Mouse (Mus musculus) C2C12 (cell line): ENCODE results near the gene Gm48552. TPM values are rescaled to one million over a fixed set of nuclear protein-coding genes. Genes with fewer than 3 reads are reported as not detected.

ENCODE experiments used
- H3K27me3 ChIP-seq: one replicate; pipeline ENCODE4 v1.6.1; 2011; ENCODE audit not compliant: control insufficient read depth, insufficient read depth, insufficient read length
- H3K36me3 ChIP-seq: one replicate; pipeline ENCODE4 v1.6.1; 2011; ENCODE audit not compliant: control insufficient read depth, insufficient read depth
- H3K4me3 ChIP-seq: one replicate; pipeline ENCODE4 v1.5.1; 2011; ENCODE audit warnings: mild to moderate bottlenecking, control low read depth; ENCODE audit not compliant: poor library complexity, insufficient read depth, severe bottlenecking
- H3K79me2 ChIP-seq: one replicate; pipeline ENCODE4 v1.6.1; 2011; ENCODE audit not compliant: control insufficient read depth, insufficient read depth
- H3K79me3 ChIP-seq: one replicate; pipeline ENCODE4 v1.6.1; 2011; ENCODE audit warnings: low read depth, control low read depth
- H3ac ChIP-seq: one replicate; pipeline ENCODE3; 2011; ENCODE audit warnings: low read depth; ENCODE audit not compliant: control insufficient read depth, insufficient read length
- CEBPB ChIP-seq: IDR thresholded peaks from one replicate; pipeline ENCODE4 v1.6.1; 2011; ENCODE audit warnings: low read depth, mild to moderate bottlenecking, control low read depth, moderate library complexity
- CTCF ChIP-seq: IDR thresholded peaks from one replicate; pipeline ENCODE4 v1.5.1; 2011; ENCODE audit not compliant: control insufficient read depth, insufficient read depth, insufficient read length
- FOSL1 ChIP-seq: IDR thresholded peaks from one replicate; pipeline ENCODE4 v1.8.0; 2011; ENCODE audit warnings: mild to moderate bottlenecking, low read length; ENCODE audit not compliant: poor library complexity, insufficient read depth, severe bottlenecking
- MAX ChIP-seq: IDR thresholded peaks from one replicate; pipeline ENCODE4 v1.6.1; 2011; ENCODE audit warnings: mild to moderate bottlenecking, control low read depth
- MYOD1 ChIP-seq: IDR thresholded peaks from one replicate; pipeline ENCODE4 v1.6.1; 2011; ENCODE audit warnings: low read depth; ENCODE audit not compliant: control insufficient read depth, insufficient read length
- MYOG ChIP-seq: IDR thresholded peaks from one replicate; pipeline ENCODE4 v1.6.1; 2011; ENCODE audit not compliant: control insufficient read depth, insufficient read length; ENCODE audit errors: extremely low read depth
- USF1 ChIP-seq: IDR thresholded peaks from one replicate; pipeline ENCODE4 v1.6.1; 2011; ENCODE audit warnings: low read depth, mild to moderate bottlenecking, control low read depth, moderate library complexity
- polyA plus RNA-seq: library from polyadenylated mRNA; unstranded; fragments of >200 nt; fragmentation: generic; extraction: Trizol; gene quantifications from one replicate; pipeline ENCODE4 v1.2.1, GENCODE M21; 2012; ENCODE audit warnings: missing spikeins

Gm48552 gene
- polyA plus RNA-seq, 1 experiment: 0.20 TPM

DNA sequence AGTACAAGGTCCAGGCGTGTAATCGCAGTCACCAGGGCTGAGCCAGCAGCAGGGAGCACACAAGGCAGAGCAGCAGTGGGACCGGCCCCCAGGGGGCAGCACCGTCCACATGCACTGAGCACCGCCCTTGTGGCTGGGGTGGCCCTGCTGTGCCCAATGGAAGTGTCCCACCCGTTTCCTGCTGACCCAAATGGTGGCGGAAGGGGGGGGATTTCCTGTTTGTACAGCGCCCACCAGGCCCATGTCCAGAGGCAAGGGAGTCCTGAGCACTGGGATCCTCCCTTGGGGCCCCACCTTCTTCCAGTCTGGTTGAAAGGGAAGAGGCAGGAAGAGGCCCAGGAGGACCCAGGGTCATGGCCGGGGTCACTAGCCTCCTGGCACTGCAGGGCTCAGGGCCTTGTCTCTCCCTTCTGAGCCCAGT, 20.1 kb downstream of the Gm48552 start:
- H3K36me3 ChIP-seq: peaks cover 85% of the 10 kb centered on the region
- TF ChIP-seq MAX: peak; percentile 95
- no peak for TF ChIP-seq USF1
- no peak for TF ChIP-seq CEBPB
- no peak for TF ChIP-seq MYOG
- TF ChIP-seq CTCF: peak; percentile 100
- no peak for TF ChIP-seq FOSL1
- no peak for TF ChIP-seq MYOD1
- H3K4me3 ChIP-seq: no peak overlapping the region
- H3ac ChIP-seq: no peak overlapping the region
- no peaks in the 10 kb centered on the region for H3K27me3 ChIP-seq
- peaks cover 74% of the 10 kb centered on the region for H3K79me2 ChIP-seq
- peaks cover 35% of the 10 kb centered on the region for H3K79me3 ChIP-seq

DNA sequence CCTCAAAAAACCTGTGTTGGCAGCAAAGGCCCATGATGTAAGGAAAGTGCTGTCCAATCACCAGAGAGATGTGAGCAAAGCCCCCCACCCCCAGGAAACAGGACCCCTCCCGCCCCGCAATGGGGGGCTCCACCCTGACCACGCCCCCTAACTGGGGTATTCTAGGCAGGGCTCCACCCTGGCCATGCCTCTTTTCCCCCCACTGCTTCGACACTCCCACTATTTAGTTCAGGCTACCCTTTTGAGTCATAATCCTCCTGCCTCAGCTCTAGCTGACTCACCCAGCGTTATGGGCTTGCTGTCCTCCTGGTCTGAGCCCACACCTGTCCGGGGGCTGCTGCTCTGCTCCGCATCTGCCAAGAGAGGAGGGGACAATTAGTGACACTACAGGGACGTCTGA, 20.5 kb downstream of the Gm48552 start:
- H3K79me3 ChIP-seq: peaks cover 37% of the 10 kb centered on the region
- TF ChIP-seq MYOD1 (peak; percentile 93), MYOG (no peak), MAX (peak; percentile 45), USF1 (no peak), CEBPB (no peak), FOSL1 (peak; percentile 19)
- peaks cover 75% of the 10 kb centered on the region for H3K79me2 ChIP-seq
- H3K27me3 ChIP-seq: no peaks in the 10 kb centered on the region
- peak overlapping the region; percentile 6 for H3K4me3 ChIP-seq
- H3K36me3 ChIP-seq: peaks cover 84% of the 10 kb centered on the region
- H3ac ChIP-seq: no peak overlapping the region

DNA sequence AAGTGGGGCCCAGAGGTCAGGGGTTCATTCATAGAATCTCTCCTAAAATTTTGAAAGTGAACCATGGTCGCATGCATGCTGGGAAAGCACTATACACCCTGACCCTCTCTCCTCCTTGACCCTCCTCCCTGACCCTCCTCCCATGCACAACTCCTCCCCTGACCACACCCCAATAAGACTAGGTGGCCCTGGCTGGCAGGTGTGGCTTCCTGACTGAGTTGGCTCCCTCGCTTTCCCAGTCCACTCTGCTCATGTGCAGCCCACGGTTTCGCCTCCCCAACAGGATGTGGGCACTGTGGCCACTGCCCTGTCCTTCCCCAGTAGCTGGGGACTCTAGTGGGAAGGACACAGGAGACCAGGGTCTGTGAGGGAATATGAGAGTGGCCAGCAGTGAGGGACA, 21.5 kb downstream of the Gm48552 start:
- H3K79me2 ChIP-seq: peaks cover 77% of the 10 kb centered on the region
- no peak overlapping the region for H3K4me3 ChIP-seq
- no peaks in the 10 kb centered on the region for H3K27me3 ChIP-seq
- no peak for TF ChIP-seq CTCF
- TF ChIP-seq MYOD1: no peak
- no peak for TF ChIP-seq FOSL1
- no peak for TF ChIP-seq MYOG
- TF ChIP-seq MAX: no peak
- H3K79me3 ChIP-seq: peaks cover 45% of the 10 kb centered on the region
- no peak overlapping the region for H3ac ChIP-seq
- peaks cover 85% of the 10 kb centered on the region for H3K36me3 ChIP-seq

DNA sequence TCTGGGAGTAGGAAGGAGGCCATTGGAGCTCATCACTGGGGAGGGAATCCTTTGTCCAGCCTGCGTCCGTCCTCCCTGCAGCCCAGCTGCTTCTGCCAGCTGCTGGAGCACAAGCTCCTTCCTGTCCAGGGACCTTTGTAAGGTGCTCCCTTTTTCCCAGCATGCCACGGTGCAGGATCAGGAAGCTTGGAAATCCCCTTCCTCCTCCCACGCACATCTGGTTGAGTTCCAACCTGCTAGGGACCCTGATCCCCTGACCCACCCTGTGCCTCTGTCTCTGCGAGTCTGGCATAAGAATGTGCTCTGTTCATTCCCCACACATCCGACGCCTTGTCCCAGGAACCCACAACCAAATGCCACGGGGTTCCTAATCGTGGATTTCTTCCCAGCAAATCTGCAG, 22.2 kb downstream of the Gm48552 start:
- H3K36me3 ChIP-seq: peaks cover 85% of the 10 kb centered on the region

DNA sequence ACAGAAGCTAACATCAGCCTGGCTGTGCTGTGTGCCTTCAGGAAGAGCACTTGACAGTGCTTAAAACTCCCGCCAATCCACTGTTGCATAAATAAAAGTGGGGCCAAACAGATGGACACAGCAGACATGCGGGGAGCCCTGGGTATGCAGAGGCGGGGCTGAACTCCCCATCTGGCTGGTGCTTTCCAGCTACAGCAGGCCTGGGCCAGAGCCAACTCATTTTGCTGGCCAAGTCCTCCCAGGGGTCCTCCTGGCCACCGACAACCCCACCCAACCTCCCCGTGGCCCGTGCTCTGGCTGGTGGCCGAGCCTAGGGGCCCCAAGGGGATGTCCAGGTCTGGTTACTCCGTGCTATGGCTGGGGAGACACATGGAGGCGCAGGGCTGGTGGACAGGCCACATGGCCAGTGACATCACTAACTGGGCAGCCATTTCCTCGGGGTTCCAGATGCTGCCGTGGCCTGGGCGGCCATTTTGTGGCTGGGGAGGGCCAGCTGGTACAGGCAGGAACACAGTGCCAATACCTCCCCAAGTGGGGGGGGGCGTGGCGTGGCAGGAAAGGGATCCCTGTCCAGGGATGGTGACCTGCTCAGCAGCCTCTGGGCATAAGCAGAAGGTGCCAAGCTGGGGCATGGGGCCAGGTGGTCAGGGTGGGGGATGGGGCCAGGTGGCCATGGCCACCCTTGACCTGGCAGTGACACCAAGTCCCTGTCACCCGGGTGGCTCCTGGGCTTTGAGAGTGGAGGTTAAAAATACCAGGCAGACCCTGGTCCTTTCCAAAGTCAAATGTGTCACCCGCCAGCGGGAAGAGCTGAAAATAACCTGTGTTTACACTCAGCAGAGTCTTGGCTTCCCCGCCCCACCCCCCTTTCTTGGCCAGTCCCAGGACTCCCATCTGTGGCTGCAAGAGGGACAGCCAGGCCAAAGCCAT, 22.9 kb downstream of the Gm48552 start:
- H3K4me3 ChIP-seq: no peak overlapping the region
- TF ChIP-seq MYOG (no peak), USF1 (peak; percentile 60), CEBPB (no peak), MYOD1 (no peak), MAX (peak; percentile 60), FOSL1 (no peak), CTCF (no peak)
- peaks cover 83% of the 10 kb centered on the region for H3K36me3 ChIP-seq
- peaks cover 58% of the 10 kb centered on the region for H3K79me3 ChIP-seq
- H3K27me3 ChIP-seq: no peaks in the 10 kb centered on the region
- H3ac ChIP-seq: no peak overlapping the region
- H3K79me2 ChIP-seq: peaks cover 82% of the 10 kb centered on the region

More for the DNA sequence above, 22.2 kb downstream of the Gm48552 start:
- Histone ChIP-seq H3K79me2 (peaks cover 82% of the 10 kb centered on the region), H3K79me3 (peaks cover 50% of the 10 kb centered on the region), H3K27me3 (no peaks in the 10 kb centered on the region), H3K4me3 (no peak overlapping the region), H3ac (no peak overlapping the region)
- TF ChIP-seq FOSL1 (no peak), CEBPB (no peak), MAX (peak; percentile 4), MYOG (no peak), USF1 (no peak), MYOD1 (no peak), CTCF (no peak)
